Mouse (Mus musculus) kidney, postnatal 25 days (tissue): Measurements from ENCODE around the gene Dync1li2.

Experiments used
- DNase-seq, 2 experiments: peaks; one replicate each; pipeline ENCODE4 v3.0.0; 2021; ENCODE audit warnings: mixed read lengths in 2 of 2

Gene Dync1li2

GRCm38 (mm10) chr8:104413770-104414169 lies 29.1 kb downstream of the Dync1li2 start:
- no peak for DNase-seq

- DNase-seq, result no peak
These were observed 29.9 kb downstream of the Dync1li2 start for GRCm38 (mm10) chr8:104412805-104413532.

GRCm38 (mm10) chr8:104411972-104412371 lies 30.9 kb downstream of the Dync1li2 start:
- no peak for DNase-seq

GRCm38 (mm10) chr8:104411468-104411867 lies 31.4 kb downstream of the Dync1li2 start:
- no peak for DNase-seq

- DNase-seq, result no peak
These were observed 32.1 kb downstream of the Dync1li2 start for GRCm38 (mm10) chr8:104410628-104411273.

GRCm38 (mm10) chr8:104408328-104409110 lies 34.3 kb downstream of the Dync1li2 start:
- DNase-seq, result peak in 1 of 2 experiments; percentile 22

GRCm38 (mm10) chr8:104406340-104407128 lies 36.3 kb downstream of the Dync1li2 start:
- no peak for DNase-seq

GRCm38 (mm10) chr8:104405430-104406187 lies 37.2 kb downstream of the Dync1li2 start:
- DNase-seq, result peak; percentile 17 to 56

- peak in 1 of 2 experiments; percentile 32 for DNase-seq
These were observed 39.3 kb downstream of the Dync1li2 start for GRCm38 (mm10) chr8:104403596-104403995.

- DNase-seq, result peak; percentile 81 to 86
These were observed 47.0 kb downstream of the Dync1li2 start, which contains the start of gene Cmtm4 for GRCm38 (mm10) chr8:104395703-104396357. Gene Cmtm4, minus strand, starts transcription at chr8:104395807.

GRCm38 (mm10) chr8:104394801-104395702 lies 47.8 kb downstream of the Dync1li2 start:
- DNase-seq, result peak; percentile 60 to 81

- no peak for DNase-seq
These were observed 49.1 kb downstream of the Dync1li2 start for GRCm38 (mm10) chr8:104393767-104394166.

GRCm38 (mm10) chr8:104393139-104393538 lies 49.7 kb downstream of the Dync1li2 start:
- no peak for DNase-seq

GRCm38 (mm10) chr8:104390245-104390644 lies 52.6 kb downstream of the Dync1li2 start:
- no peak for DNase-seq

- peak; percentile 89 to 94 for DNase-seq
These were observed 54.9 kb downstream of the Dync1li2 start for GRCm38 (mm10) chr8:104387980-104388379.

GRCm38 (mm10) chr8:104387501-104387900 lies 55.3 kb downstream of the Dync1li2 start:
- DNase-seq, result no peak

GRCm38 (mm10) chr8:104386693-104387092 lies 56.2 kb downstream of the Dync1li2 start:
- DNase-seq, result no peak

- peak; percentile 78 to 94 for DNase-seq
These were observed 58.9 kb downstream of the Dync1li2 start for GRCm38 (mm10) chr8:104383977-104384376.

- peak in 1 of 2 experiments; percentile 24 for DNase-seq
These were observed 59.6 kb downstream of the Dync1li2 start for GRCm38 (mm10) chr8:104383296-104383695.

GRCm38 (mm10) chr8:104380961-104381411 lies 61.9 kb downstream of the Dync1li2 start:
- no peak for DNase-seq
